In genomic region chr2:31296395-31296794, GRCm38 (mm10) we compare ENCODE assay signal across 16 mouse cellular contexts. TPM values are rescaled to one million over a fixed set of nuclear protein-coding genes. Genes with fewer than 3 reads are reported as not detected.
"Had no signal": no experiment of that assay in that cellular context is flagged by ENCODE, and none has a peak within 500 bp of the region (broad histone marks: within the 10 kb centered on the region; RNA-seq: fewer than 3 reads in every experiment).

No protein-coding gene starts in this region.

- H3K27me3 ChIP-seq: lung, embryonic 15.5 days; midbrain, embryonic 13.5 days; midbrain, embryonic 15.5 days; neural tube, embryonic 12.5 days had no signal

- H3K4me1 ChIP-seq: lung, embryonic 15.5 days had no signal

- H3K4me3 ChIP-seq: lung, embryonic 15.5 days; megakaryocyte, embryonic 14.5 days; midbrain, embryonic 13.5 days; midbrain, embryonic 15.5 days; neural tube, embryonic 12.5 days had no signal

- H3K9ac ChIP-seq: lung, embryonic 15.5 days; midbrain, embryonic 13.5 days; midbrain, embryonic 15.5 days; neural tube, embryonic 12.5 days had no signal

- H3K9me3 ChIP-seq: lung, embryonic 15.5 days; megakaryocyte, embryonic 14.5 days; midbrain, embryonic 13.5 days; midbrain, embryonic 15.5 days; neural tube, embryonic 12.5 days had no signal

- ATAC-seq: lung, postnatal 0 days had no signal

- H3K4me2 ChIP-seq: lung, embryonic 15.5 days; midbrain, embryonic 11.5 days; midbrain, embryonic 13.5 days; midbrain, embryonic 15.5 days; neural tube, embryonic 12.5 days had no signal

- H3K27ac ChIP-seq: lung, embryonic 15.5 days; macrophage; midbrain, embryonic 13.5 days; midbrain, embryonic 15.5 days; neural tube, embryonic 12.5 days had no signal

- DNase-seq: lung, adult 2 months; lung, postnatal 14 days; lung, postnatal 36 days; right cerebral cortex, postnatal 14 days; spleen, adult 18-20 months; thymus, adult 18-20 months; thymus, postnatal 14 days; thymus, postnatal 36 days had no signal

RNA-seq across cellular contexts. Expression of gene Hmcn2, which starts 17.8 kb away (rescaled TPM):
- polyA plus RNA-seq: macrophage had no signal
